Mouse (Mus musculus) spleen, postnatal 10 days (tissue): ENCODE measurements around the gene Sec13.
"Not testable (repeated sequence)": the region's sequence is repeated elsewhere in the genome, so short reads cannot be mapped to it uniquely, and the experiment has no call there.

Experiments
- DNase-seq, 2 experiments: peaks; one replicate each; pipeline ENCODE4 v3.0.0; 2021 to 2022; ENCODE audit warnings: low spot score in 2 of 2

Gene Sec13

DNA sequence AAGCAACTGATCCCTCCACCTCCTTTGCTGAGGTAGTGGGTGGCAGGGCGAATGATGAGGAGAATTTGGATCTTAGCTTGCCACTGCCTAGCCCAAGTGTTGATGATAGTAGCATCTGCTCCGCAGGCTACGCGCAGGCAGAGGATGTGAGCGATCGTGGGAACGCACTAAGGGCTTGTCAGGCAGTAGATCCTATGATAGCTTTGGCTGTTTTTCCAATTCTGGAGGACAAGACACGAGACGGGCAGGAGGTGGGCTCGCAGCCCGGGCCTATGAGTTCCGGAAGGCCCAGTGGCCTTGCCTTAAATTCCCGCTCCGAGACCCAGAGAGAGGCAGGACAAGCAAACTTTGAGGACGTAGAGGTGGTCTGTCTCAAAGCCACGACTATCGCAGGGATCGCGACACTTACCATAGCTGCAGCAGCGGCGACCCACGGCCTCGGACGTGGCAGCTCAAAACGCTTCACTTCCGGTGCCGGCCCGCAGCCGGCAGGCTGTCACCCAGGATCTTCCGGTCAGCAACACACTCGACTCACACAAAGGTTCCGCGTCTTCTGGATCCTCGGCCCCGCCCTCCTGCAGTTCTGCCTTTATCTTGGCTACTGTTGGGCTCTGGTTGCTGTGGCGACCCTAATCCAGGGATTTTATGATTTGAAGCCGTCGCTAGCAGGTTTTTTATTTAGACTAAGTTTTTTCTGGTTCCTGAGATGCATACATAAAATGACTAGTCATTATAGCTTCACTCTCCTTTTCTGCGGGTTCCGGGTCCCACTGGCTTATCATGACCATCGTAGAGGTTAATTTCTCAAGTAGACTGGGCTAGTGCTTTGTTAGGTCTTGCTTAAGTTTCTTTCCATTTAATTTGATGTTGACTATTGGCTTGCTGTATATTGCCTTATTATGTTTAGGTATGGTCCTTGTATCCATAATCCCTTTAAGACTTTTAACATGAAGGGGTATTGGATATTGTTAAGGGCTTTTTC lies at the start of gene Sec13:
Gene Sec13 (minus strand): TSS at position 508 of the 982 bp plus-strand sequence.
- peak; percentile 84 to 90 for DNase-seq

GRCm38 (mm10) chr6:113787459-113787968 lies 47.0 kb upstream of the Sec13 start:
- no peak for DNase-seq

GRCm38 (mm10) chr6:113785658-113786057 lies 45.1 kb upstream of the Sec13 start:
- DNase-seq, result no peak

DNA sequence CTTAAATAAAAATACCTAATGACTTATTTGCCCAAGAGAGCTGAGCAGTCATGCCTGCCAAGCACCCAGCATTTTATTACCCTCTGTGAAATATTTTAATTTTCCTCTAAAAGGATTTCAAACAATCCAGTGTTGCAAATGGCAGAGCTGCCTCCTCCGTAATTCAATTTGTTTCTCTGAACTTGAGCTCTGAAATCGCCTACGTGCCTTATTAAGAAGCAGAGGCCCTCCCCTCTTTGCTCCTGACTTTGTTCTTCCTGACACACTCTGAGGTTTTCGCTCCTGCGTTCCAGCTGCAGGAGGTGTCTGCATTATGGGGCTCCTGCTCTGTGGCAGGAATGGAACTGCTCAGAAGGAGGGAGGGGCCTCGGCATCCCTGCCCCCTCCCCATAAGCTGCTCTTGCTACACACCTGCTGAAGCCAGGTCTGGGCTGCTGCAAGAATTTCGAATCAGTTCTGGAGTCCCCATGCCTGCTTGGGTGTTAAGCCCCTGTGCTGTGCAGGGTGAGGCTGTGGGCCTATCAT lies 37.7 kb upstream of the Sec13 start:
- DNase-seq, result no peak

- DNase-seq, result no peak
Observed at GRCm38 (mm10) chr6:113768804-113769203, 28.3 kb upstream of the Sec13 start.

- DNase-seq, result peak; percentile 30 to 50
Observed at GRCm38 (mm10) chr6:113761644-113762043, 21.1 kb upstream of the Sec13 start.

DNA sequence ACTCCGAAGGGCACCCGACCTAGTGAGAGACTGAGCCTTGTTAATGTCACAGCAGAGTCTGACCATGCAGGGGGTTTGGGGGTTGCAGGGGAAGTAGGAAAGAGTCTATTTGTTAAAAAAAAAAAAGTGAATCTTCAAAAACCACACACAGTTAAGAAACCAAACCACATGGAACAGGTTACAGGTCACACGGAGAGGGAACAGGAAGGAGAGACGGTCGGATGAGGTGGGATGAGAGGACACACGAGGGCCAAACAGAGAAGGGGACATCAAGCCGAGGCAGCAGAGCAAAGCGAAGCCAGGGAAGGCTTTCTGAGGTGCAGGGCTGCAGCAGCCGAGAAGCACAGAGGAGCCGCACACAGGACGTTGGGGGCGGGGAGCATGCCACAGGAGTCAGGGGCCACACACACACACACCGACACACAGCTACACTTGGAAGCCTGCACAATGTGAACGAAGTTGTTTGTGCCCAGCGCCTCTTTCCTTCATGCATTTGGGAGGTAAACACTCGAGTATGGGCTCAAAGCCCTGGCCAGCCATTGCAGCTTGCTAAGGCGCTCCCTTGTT lies 8.7 kb upstream of the Sec13 start:
- no peak for DNase-seq

DNA sequence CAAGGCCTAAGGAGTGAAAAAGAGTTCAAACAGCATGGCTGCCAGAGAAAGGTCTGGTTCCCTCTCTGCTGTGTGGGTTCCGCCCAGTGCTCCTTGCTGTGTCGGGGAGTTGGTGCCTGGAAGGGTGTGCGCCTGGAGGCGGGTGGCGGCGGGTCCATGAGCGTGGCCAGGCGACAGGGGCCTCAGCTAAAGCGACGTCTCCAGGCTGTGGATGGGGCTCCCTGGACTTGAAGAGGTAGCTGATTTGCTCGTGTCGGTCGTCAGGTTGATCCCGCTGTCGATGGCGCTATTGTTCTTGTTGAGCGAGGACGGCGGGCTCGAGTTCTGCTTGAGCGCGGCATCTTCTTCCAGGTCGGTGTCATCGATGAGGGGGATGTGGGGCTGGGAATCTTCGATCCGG lies 7.8 kb upstream of the Sec13 start:
- DNase-seq, result no peak

GRCm38 (mm10) chr6:113747284-113747683 lies 6.7 kb upstream of the Sec13 start:
- no peak for DNase-seq

GRCm38 (mm10) chr6:113745117-113745516 lies 4.6 kb upstream of the Sec13 start:
- no peak for DNase-seq

DNA sequence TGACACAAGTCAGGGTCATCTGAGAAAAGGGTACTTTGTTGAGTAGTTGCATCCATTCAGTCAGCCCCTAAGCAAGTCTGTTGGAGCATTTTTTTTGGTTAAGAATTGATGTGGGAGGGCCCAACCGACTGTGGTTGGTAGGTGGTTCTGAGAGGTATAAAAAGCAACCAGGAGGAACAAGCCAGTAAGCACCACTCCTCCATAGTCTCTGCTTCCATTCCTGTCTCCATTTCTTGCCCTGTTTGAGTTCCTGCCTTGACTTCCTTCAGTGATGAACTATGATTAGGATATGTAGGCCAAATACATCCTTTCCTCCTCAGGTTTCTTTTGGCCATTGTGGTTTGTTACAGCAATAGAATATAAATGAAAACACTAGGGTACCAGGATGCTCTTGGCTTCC lies 2.6 kb upstream of the Sec13 start:
- no peak for DNase-seq

- DNase-seq, result no peak
Observed at GRCm38 (mm10) chr6:113742321-113742720, 1.8 kb upstream of the Sec13 start.

DNA sequence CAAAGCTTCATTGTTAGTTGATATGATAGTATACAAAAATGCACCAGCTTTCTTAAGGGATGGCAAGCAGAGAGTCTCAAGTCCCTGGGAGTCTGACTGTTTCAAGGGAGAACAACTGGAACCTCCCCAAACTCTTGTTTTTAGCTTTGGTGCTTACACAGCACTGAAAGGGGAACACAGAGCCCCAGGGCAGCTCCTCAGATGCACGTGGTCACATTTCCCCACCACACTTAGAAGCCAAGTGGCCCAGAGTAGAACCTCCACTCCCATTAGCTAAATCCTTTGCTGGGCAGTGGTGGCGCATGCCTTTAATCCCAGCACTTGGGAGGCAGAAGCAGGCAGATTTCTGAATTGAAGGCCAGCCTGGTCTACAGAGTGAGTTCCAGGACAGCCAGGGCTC lies 882 bp upstream of the Sec13 start:
- DNase-seq, result no peak

- DNase-seq, result no peak
Observed at GRCm38 (mm10) chr6:113737318-113738046, 3.1 kb downstream of the Sec13 start.

GRCm38 (mm10) chr6:113731296-113731695 lies 9.2 kb downstream of the Sec13 start:
- no peak for DNase-seq

DNA sequence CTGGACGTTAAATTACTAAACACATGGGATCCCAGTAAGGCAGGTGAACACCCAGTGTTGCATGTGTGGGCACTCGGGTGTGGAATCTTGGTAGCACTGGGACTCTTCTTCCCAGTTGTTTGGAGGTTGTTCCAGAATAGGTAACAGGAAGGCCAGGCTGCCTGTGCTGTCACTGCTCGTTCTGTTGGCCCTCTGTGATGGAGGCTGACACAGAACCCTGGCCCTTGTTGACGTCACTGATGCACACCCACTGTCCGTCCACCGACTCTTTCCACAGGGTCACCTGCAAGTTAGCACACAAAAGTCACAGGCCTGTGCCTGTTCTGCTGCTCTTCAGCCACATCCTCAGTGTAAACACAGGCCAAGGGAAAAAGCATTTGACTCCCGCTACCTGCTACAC lies 12.4 kb downstream of the Sec13 start:
- DNase-seq, result no peak

DNA sequence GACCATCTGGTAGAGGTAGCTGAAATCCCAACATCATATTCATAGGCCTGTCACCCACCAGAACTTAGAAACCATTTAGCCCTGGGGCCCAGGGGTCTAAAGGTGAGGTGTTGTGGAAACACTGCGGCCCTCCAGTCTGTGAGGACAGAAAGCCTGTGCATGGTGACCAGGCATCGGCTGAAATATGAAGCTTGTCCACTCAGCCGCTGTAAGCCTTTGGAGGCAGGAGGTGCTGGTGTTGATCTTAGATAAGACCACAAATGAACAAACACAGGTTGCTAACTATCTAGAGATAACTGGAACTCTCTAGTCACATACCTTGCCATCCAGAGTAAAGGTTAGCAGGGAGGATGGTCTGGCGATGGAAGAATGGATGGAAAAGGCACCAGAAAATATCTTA lies 19.5 kb downstream of the Sec13 start:
- no peak for DNase-seq

- DNase-seq, result no peak
Observed at GRCm38 (mm10) chr6:113719878-113720277, 20.7 kb downstream of the Sec13 start, which contains the start of gene Ghrl. Gene Ghrl, minus strand, starts transcription at chr6:113719880.

- DNase-seq, result no peak
Observed at GRCm38 (mm10) chr6:113717541-113717940, 23.0 kb downstream of the Sec13 start.

DNA sequence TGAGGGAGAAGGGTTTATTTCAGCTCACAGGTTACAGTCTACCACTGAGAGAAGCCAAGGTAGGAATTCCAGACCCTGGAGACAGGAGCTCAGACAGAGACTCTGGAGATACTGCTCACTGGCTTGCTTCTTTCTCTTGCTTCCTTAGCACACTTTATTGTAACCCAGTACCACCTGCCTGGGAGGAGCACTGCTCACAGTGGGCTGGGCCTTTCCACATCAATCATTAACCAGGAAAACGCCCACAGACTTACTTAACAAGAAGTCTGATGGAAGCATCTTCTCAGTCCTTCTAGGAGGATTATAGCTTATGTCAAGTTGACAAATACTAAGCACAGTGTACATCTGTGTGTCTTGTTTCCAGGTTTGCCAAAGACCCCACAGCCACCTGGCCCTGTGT lies 25.7 kb downstream of the Sec13 start:
- DNase-seq, result no peak

DNA sequence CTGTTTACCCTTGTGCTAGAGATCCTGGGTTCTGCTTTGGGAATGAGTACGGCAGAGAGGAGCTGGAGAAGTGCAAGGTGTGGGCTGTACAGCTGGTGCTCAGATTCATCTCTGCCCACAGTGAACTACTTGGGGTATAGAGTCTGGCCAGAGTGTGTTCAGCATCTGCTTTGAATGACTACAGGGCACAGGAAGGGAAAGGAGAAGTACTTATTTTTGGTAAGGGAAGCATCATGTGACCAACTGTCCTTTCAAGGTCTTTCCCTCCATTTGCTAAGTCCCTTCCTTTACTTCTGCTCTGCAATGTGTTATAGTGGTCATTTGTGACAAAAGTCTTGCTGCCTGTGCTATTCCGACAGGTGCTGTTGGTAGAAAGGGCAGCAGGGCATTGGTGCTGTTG lies 26.3 kb downstream of the Sec13 start:
- DNase-seq, result no peak

- DNase-seq, result not testable (repeated sequence)
Observed at GRCm38 (mm10) chr6:113713389-113713788, 27.2 kb downstream of the Sec13 start.
